Mouse (Mus musculus): ENCODE measurements around the gene Rpl10a.
A peak's percentile ranks its signal among the peaks of the same experiment; 100 is the strongest.

Rpl10a gene

GRCm38 (mm10) chr17:28331241-28332112 is 3.2 kb downstream of the Rpl10a start:
- DNase-seq (ENCODE audit: low spot score in 2 of 2), result no peak

DNA sequence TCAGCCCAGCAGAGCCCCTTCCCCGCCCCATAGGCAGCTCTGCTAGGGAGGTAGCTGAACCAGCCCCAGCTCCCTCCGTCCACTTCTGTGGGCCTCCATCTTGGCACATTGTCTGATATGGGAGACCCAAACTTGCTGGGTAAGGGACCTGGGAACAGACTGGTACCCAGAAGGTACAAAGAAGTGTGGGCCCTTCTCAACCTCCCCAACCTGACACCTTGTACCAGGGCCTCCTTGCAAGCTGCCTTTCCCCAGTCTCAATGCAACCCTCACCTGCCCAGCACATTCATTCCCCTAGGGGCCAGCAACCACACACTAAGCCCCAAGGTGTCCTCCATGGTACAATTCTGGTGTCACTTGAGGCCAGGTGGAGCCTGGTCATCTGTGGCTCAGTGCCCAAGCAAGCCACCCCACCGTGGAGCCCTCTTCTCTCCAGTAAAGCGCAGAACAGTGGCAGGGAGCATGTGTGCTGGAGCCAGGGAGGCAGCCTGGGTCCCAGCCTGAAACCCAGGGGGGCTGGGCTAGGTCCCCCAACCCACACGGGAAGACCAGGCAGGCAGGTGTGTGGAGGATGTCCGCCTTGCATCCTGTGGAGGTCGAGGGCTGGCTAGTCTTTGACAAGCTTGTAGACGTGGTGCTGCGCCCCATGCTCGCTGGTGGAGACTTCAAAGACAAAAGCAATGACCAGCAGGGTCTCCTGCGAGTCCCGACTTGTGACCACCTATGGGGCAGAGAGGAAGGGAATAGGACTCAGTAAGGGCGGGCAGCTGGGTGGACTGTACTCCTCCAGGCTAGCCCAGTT is 4.0 kb downstream of the Rpl10a start:
- DNase-seq (ENCODE audit: low spot score in 2 of 2), result no peak

DNA sequence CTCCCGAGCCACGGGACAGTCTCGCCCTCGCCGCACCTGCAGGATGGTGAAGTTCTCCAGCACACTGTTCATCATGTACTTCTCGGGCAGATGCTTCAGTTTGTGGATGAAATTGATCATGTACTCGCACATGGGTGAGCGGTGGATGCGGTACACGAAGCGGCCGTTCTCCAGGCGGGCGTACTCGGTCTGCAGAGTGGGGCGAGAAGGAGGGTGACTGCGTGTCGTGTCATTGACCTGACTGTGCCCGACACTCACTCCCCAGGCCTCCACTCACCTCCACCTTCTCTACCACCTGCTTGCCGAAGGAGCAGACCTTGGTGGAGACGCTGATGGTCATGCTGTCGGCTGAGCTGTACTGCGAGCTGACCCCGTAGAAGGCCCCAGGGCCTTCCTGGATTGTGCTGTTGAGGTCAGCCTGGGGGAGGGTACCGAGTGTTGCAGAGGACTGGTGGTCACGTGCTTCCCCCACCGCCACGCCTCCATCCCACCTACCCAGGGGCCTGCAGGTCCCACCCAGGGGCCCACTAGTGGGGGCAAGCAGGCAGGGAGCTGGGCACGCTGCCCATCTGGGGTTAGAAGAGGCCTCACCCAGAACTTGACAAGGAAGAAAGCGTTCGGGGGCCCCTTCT is 4.8 kb downstream of the Rpl10a start:
- DNase-seq (ENCODE audit: low spot score in 2 of 2), result no peak

- DNase-seq (ENCODE audit: low spot score in 2 of 2), result no peak
These were observed 7.0 kb downstream of the Rpl10a start for GRCm38 (mm10) chr17:28335267-28335666.

DNA sequence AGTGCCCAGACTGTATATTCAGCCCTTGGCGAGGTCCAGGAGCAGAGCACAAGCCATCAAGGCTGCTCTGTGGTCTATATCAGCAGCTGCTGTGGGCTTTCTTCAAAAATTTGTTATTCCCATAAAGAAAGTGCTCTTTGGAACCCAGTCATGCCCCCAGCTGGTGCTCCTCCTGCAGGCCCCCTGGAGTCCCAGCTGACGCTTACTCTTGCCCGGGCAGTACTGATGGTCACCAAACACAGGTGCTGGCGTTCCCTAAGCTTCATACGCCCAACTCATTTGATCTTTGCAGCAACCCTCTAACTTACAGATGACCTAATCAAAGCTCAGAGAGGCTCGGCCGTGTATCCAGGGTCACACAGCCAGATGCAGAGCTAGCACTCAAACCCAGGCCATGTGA is 9.3 kb downstream of the Rpl10a start:
- DNase-seq (ENCODE audit: low spot score in 2 of 2), result no peak

DNA sequence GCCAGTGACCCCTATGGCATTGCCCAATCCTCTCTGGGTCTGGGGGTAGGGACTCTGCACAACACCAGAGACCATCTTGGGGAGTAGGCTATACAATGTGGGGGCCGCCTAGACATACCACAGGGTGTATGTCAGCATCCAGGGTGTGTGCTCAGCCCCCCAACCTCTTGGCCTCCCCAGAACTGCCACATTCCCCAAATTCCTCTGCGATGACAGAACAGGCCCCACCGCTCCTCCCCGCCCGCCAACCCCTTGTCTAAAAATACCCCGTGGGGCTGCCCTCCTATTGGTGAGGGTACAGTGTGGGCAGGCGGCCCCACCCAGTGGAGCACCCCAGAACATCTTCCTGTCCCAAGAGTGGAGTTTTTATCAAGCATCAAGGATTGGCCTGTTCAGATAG is 12.3 kb downstream of the Rpl10a start:
- no peak for DNase-seq (ENCODE audit: low spot score in 2 of 2)

GRCm38 (mm10) chr17:28341091-28341490 is 12.8 kb downstream of the Rpl10a start:
- no peak for DNase-seq (ENCODE audit: low spot score in 2 of 2)

GRCm38 (mm10) chr17:28344050-28344607 is 15.9 kb downstream of the Rpl10a start:
- DNase-seq (ENCODE audit: low spot score in 2 of 2), result no peak

- no peak for DNase-seq (ENCODE audit: low spot score in 2 of 2)
These were observed 16.4 kb downstream of the Rpl10a start for GRCm38 (mm10) chr17:28344670-28345069.

GRCm38 (mm10) chr17:28345271-28345721 is 17.0 kb downstream of the Rpl10a start:
- no peak for DNase-seq (ENCODE audit: low spot score in 2 of 2)

DNA sequence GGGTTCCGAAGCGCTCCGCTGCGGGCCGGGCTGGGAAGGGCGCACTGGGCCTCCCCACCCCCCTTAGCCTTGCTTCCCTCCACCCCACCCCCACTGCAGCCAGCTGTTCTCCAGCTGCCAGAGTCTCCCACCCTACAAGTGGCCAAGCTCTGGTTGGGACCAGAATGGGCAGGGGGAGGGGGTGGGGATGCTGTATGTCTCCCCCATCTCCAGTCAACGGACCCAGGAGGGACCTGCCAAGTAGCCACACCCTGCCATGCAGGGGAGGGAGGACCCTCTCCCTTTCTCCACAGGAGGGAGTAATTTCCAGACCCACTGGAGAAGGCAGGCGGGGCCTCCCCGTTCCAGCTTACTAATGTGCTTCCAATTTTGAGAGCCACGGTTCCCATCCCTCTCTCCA is 17.6 kb downstream of the Rpl10a start:
- DNase-seq (ENCODE audit: low spot score in 2 of 2), result no peak

DNA sequence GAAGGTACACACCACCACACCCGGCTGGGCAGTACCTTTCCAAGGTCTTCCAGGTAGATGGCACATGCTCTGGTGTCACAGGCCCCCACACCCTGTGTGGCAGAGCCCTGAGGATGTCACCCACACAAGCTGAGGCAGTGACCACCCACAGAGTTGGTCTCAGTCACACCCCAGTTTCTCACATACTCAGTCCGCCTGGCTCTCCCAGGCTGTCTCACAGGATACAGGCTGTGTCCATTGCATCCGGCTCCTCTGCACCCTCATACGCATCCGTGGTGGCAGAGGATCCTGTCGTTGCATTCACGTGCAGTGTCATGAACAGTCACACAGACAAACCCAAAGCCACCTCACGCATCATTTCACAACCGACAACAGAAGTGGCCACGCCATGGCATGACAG is 19.1 kb downstream of the Rpl10a start:
- DNase-seq (ENCODE audit: low spot score in 2 of 2), result no peak

DNA sequence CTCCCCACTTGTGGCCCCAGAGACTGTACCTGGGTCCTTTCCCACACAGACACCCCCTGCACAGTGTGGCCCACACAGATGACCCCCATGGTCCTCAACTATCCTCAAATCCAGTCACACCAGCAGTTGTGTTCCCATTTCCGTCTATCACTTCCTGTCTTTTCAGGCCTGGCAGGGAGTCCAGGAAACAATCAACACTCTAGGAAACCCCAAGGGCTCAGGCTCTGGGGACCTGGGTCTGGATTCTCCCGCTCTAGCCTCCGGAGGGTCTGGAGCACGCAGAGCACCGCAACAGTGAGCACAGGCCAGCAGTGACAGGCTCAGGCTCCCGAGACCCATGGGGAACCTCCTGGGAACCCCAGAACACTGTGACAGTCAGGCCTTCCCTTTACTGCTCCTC is 19.9 kb downstream of the Rpl10a start:
- DNase-seq (ENCODE audit: low spot score in 2 of 2), result no peak

GRCm38 (mm10) chr17:28349264-28349880 is 21.1 kb downstream of the Rpl10a start:
- no peak for DNase-seq (ENCODE audit: low spot score in 2 of 2)

- peak in 1 of 2 experiments; percentile 35 for DNase-seq (ENCODE audit: low spot score in 2 of 2)
These were observed 21.7 kb downstream of the Rpl10a start for GRCm38 (mm10) chr17:28349901-28350465.

DNA sequence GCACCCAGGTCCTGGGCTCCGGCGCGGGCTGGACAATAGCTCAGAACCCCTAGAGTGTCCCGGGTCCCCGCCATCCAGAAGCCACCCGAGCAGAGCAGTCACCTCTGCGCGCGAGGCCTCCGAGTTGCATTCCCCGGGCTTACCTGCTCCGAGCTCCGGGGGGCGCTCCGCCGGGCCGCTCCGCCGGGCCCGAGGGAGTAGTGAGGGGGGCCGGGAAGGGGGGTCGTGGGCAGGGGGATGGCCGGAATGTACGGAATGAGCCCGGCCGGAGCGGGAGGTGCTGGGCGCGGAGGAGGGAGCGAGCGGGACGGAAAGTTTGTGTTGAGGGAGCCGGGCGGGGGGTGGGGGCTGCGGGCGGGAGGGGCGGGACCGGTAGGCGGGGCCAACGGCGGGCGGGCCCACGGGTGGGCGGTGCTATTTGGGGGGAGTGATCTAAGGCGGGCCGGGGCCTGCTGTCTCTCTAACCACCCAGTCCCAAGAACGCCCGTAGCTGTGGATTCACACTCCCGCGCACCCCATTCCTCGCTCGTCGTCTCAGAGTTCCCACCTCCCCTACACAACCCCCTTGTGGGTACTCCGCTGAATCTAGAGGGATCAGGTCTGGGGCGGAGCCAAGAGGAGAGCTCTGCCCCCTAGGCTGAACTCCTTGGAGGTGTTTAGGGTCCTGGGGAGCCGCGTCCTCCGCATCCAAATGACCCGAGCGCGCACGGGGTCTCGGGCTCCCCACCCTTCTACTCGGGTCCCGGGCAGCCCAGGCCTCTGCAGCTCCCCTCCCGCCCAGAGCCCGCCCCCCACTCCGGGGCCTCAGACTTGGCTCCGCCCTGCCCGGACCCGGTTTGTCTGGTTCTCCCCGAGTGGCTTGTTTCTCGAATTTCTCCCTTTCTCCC is 22.4 kb downstream of the Rpl10a start, which contains the start of gene Tead3:
TSS of gene Tead3 (minus strand) at position 352 of the 887 bp plus-strand sequence.
- peak; percentile 66 to 83 for DNase-seq (ENCODE audit: low spot score in 2 of 2)

DNA sequence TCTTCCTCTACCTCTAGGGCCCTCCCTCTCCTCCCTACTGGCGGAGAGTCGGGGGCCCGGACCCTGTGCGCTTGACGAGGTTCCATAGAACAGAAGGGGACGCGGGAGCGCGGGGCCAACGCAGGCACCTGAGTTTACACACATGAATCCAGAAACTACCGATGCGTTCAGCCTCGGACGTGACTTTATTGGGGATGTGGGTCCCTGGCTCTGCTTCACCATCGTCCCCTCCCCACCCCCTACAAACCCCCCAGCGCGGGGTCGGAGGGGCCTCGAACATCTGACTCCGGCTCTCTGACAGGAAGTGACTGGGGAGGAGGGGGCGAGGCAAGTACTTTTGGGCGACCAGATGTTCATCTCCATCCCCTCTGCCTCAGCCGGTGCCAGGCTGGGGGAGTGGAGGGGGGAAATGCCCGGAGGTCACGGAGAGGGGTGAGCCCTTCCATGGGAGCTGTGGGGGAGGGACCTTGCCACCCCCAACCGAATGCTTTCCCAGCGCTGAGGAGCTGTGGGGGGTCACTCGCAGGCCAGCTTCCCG is 23.2 kb downstream of the Rpl10a start:
- DNase-seq (ENCODE audit: low spot score in 2 of 2), result peak; percentile 36 to 41

DNA sequence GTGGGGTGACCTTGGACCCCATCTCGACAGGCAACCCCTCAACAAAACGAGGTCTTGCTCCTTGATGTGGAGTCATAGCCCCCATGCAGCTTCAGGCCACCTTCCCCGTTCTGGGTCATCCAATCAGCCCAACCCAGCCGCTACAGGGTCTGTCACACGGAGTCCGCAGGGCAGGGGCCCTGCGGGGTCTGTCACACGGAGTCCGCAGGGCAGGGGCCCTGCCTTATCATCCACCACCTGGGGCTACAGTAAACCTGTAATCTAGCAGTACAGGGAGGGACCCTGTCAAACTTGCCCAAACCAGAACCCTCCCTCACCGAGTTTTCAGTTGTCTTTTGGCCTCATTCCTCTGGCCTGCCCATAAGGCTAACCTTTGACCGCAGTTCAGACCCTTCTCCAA is 23.7 kb downstream of the Rpl10a start:
- no peak for DNase-seq (ENCODE audit: low spot score in 2 of 2)

DNA sequence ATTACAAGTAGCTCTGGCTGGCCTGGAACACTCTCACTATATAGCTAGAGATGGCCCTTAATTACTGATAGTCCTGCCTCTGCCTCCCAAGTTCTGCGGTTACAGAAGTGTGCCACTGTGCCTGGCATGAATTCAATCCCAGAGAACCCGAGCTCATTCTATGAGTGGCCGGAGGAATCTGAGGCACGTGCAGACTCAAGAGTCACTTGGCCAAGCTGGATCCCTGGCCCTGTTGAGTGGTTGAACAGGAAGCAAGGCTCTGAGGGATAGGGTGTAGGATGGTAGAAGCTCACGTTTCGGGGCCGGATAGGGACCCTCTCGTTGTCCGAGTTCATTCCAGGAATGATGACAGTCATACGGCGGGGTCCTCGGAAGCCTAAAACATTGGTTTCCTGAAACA is 27.6 kb downstream of the Rpl10a start:
- no peak for DNase-seq (ENCODE audit: low spot score in 2 of 2)
